Mouse (Mus musculus) spleen, adult 2 months (tissue): ENCODE results near the gene Tgfb1i1. TPM values are rescaled to one million over a fixed set of nuclear protein-coding genes. Genes with fewer than 3 reads are reported as not detected.
A peak's percentile ranks its signal among the peaks of the same experiment; 100 is the strongest.

Experiments
- DNase-seq, 2 experiments: peaks; one replicate each; pipeline versions ENCODE4 v3.0.0 to v3.0.0-alpha.2; 2012 to 2021; ENCODE audit warnings: low spot score in 2 of 2, low read depth in 1 of 2
- H3K27ac ChIP-seq: fragments of 200-500 bp; 2 replicates; pipeline ENCODE4 v1.5.1; 2012; ENCODE audit warnings: low read length, inconsistent platforms; ENCODE audit not compliant: insufficient read depth
- H3K27me3 ChIP-seq: fragments of 200-500 bp; 2 replicates; pipeline ENCODE4 v1.6.1; 2012; ENCODE audit warnings: mild to moderate bottlenecking, moderate library complexity, low read length, inconsistent platforms; ENCODE audit not compliant: control insufficient read depth, insufficient read depth
- H3K36me3 ChIP-seq: fragments of 200-500 bp; 2 replicates; pipeline ENCODE4 v1.6.1; 2012; ENCODE audit warnings: mild to moderate bottlenecking, low read length, inconsistent platforms; ENCODE audit not compliant: control insufficient read depth, insufficient read depth
- H3K4me1 ChIP-seq: fragments of 200-500 bp; 2 replicates; pipeline ENCODE4 v1.6.1; 2011; ENCODE audit warnings: inconsistent platforms; ENCODE audit not compliant: control insufficient read depth, insufficient read depth, insufficient read length
- H3K4me3 ChIP-seq: fragments of 200-500 bp; 2 replicates; pipeline ENCODE4 v1.5.1; 2011; ENCODE audit warnings: mild to moderate bottlenecking, inconsistent platforms; ENCODE audit not compliant: insufficient read depth, insufficient read length; ENCODE audit errors: extremely low read depth
- CTCF ChIP-seq: fragments of 200-500 bp; IDR thresholded peaks from 2 replicates; pipeline ENCODE4 v1.5.1; 2011; ENCODE audit warnings: mild to moderate bottlenecking, inconsistent platforms; ENCODE audit not compliant: insufficient read depth, insufficient read length, insufficient replicate concordance; ENCODE audit errors: extremely low read depth
- POLR2A ChIP-seq: fragments of 200-500 bp; IDR thresholded peaks from 2 replicates; pipeline ENCODE4 v1.6.1; 2011; ENCODE audit warnings: low read depth, low read length, inconsistent platforms
- WGBS: fragments of 180-500 bp; shearing (Covaris S2); methylation state at CpG from one replicate; pipeline ENCODE4 v1.1.7; 2018; 5-methylcytosine and 5-hydroxymethylcytosine counted together
- polyA plus RNA-seq: library from polyadenylated mRNA; depleted of rRNA; stranded (reverse); fragments of >200 nt; gene quantifications from 2 replicates; pipeline ENCODE4 v1.2.3, GENCODE M21; 2012

Gene Tgfb1i1
- polyA plus RNA-seq, 1 experiment, result 33.8 TPM

- DNase-seq, result no peak
- Histone ChIP-seq H3K4me1 (peaks cover 3% of the 10 kb centered on the region; the same call in 1 of the 2 replicates), H3K27ac (no peak overlapping the region), H3K4me3 (no peak overlapping the region), H3K27me3 (no peaks in the 10 kb centered on the region), H3K36me3 (peaks cover 10% of the 10 kb centered on the region)
- WGBS, result 89% methylated on average over 13 of the region's 13 CpGs
- TF ChIP-seq CTCF (no peak), POLR2A (no peak)
Observed at GRCm38 (mm10) chr7:128236426-128236825, 10.2 kb upstream of the Tgfb1i1 start.

- Histone ChIP-seq H3K27ac (peak within 1 kb of the TSS; percentile 99), H3K4me1 (peaks cover 3% of the 10 kb centered on the region; the same call in 1 of the 2 replicates), H3K27me3 (no peaks in the 10 kb centered on the region), H3K36me3 (peaks cover 11% of the 10 kb centered on the region), H3K4me3 (peak within 1 kb of the TSS; percentile 82)
- TF ChIP-seq POLR2A (no peak), CTCF (peak; percentile 66; the same call in 1 of the 2 replicates)
- WGBS, result 23% methylated on average over 37 of the region's 37 CpGs
- peak; percentile 43 to 69 for DNase-seq
Observed at GRCm38 (mm10) chr7:128236856-128237592, 9.6 kb upstream of the Tgfb1i1 start, which contains the start of gene Armc5. Gene Armc5 (plus strand): TSS chr7:128237342.

GRCm38 (mm10) chr7:128237593-128237926 is 9.1 kb upstream of the Tgfb1i1 start:
- no peak for DNase-seq
- no peaks in the 10 kb centered on the region for H3K27me3 ChIP-seq
- under 1% methylated on average over 25 of the region's 25 CpGs for WGBS
- TF ChIP-seq POLR2A, result no peak
- TF ChIP-seq CTCF, result no peak
- H3K27ac ChIP-seq, result peak overlapping the region; percentile 99
- H3K36me3 ChIP-seq, result peaks cover 15% of the 10 kb centered on the region
- H3K4me3 ChIP-seq, result peak overlapping the region; percentile 82
- H3K4me1 ChIP-seq, result peaks cover 3% of the 10 kb centered on the region; the same call in 1 of the 2 replicates

GRCm38 (mm10) chr7:128237927-128238778 is 8.5 kb upstream of the Tgfb1i1 start, which contains the start of gene 9130023H24Rik:
Gene 9130023H24Rik (minus strand): TSS chr7:128238031.
- WGBS, result under 1% methylated on average over 72 of the region's 72 CpGs
- peaks cover 3% of the 10 kb centered on the region; the same call in 1 of the 2 replicates for H3K4me1 ChIP-seq
- peak; percentile 62 for TF ChIP-seq POLR2A
- no peak for TF ChIP-seq CTCF
- H3K27me3 ChIP-seq, result no peaks in the 10 kb centered on the region
- DNase-seq, result peak; percentile 98 to 100
- H3K27ac ChIP-seq, result peak within 1 kb of the TSS; percentile 99
- H3K36me3 ChIP-seq, result peaks cover 20% of the 10 kb centered on the region
- H3K4me3 ChIP-seq, result peak within 1 kb of the TSS; percentile 82

GRCm38 (mm10) chr7:128238991-128239390 is 7.6 kb upstream of the Tgfb1i1 start:
- no peaks in the 10 kb centered on the region for H3K27me3 ChIP-seq
- peak in 1 of 2 experiments; percentile 19 for DNase-seq
- WGBS, result 32% methylated on average over 4 of the region's 4 CpGs
- TF ChIP-seq CTCF (no peak), POLR2A (no peak)
- peaks cover 3% of the 10 kb centered on the region; the same call in 1 of the 2 replicates for H3K4me1 ChIP-seq
- no peak overlapping the region for H3K27ac ChIP-seq
- H3K4me3 ChIP-seq, result no peak overlapping the region
- peaks cover 24% of the 10 kb centered on the region for H3K36me3 ChIP-seq

- WGBS, result 93% methylated on average over 27 of the region's 27 CpGs
- TF ChIP-seq CTCF (no peak), POLR2A (no peak)
- Histone ChIP-seq H3K36me3 (peaks cover 30% of the 10 kb centered on the region), H3K4me3 (no peak overlapping the region), H3K27ac (no peak overlapping the region), H3K27me3 (no peaks in the 10 kb centered on the region), H3K4me1 (peaks cover 3% of the 10 kb centered on the region; the same call in 1 of the 2 replicates)
- no peak for DNase-seq
Observed at GRCm38 (mm10) chr7:128240131-128240784, 6.4 kb upstream of the Tgfb1i1 start.
